Mouse (Mus musculus): ENCODE measurements around the gene Rpn1. TPM values are rescaled to one million over a fixed set of nuclear protein-coding genes. Genes with fewer than 3 reads are reported as not detected.

The Rpn1 gene
- polyA plus RNA-seq, 1 experiment, result 250 TPM

Other genes starting within 250 kb of the Rpn1 start
- gene Gm45140, start 248.7 kb upstream of the Rpn1 start, polyA plus RNA-seq (2012; rRNA removed), result 1.1 and 1.3 TPM in 2 replicates
- 25.3 and 25.8 TPM in 2 replicates for gene Isy1, start 245.7 kb upstream of the Rpn1 start, polyA plus RNA-seq (2012; rRNA removed)
- gene Cnbp, start 233.4 kb upstream of the Rpn1 start, polyA plus RNA-seq (2012; rRNA removed), result 256 and 292 TPM in 2 replicates
- gene Copg1, start 196.7 kb upstream of the Rpn1 start, polyA plus RNA-seq (2012; rRNA removed), result 56.6 and 104 TPM in 2 replicates
- gene Hmces, start 170.5 kb upstream of the Rpn1 start, polyA plus RNA-seq (2012; rRNA removed), result 23.0 and 26.2 TPM in 2 replicates
- gene H1fx, start 102.8 kb upstream of the Rpn1 start, polyA plus RNA-seq (2012; rRNA removed), result 7.7 and 15.5 TPM in 2 replicates
- gene Rab7, start 39.2 kb upstream of the Rpn1 start, polyA plus RNA-seq (2012; rRNA removed), result 224 and 272 TPM in 2 replicates
- 27.2 and 34.2 TPM in 2 replicates for gene Gata2, start 109.4 kb downstream of the Rpn1 start, polyA plus RNA-seq (2012; rRNA removed)
- gene Dnajb8, start 137.8 kb downstream of the Rpn1 start, polyA plus RNA-seq (2012; rRNA removed), result 7.0 and 7.3 TPM in 2 replicates

Data from gonadal fat pad, adult 2 months (tissue).